Mouse (Mus musculus): ENCODE results near the gene Phf21b.
A peak's percentile ranks its signal among the peaks of the same experiment; 100 is the strongest.

The Phf21b gene

GRCm38 (mm10) chr15:84844831-84845230 lies 11.0 kb downstream of the Phf21b start:
- no peak for DNase-seq

GRCm38 (mm10) chr15:84843034-84843433 lies 12.8 kb downstream of the Phf21b start:
- DNase-seq, result no peak

- DNase-seq, result no peak
Measured at GRCm38 (mm10) chr15:84841925-84842821, 13.7 kb downstream of the Phf21b start.

- no peak for DNase-seq
Measured at GRCm38 (mm10) chr15:84840560-84840959, 15.3 kb downstream of the Phf21b start.

- no peak for DNase-seq
Measured at GRCm38 (mm10) chr15:84839521-84839920, 16.3 kb downstream of the Phf21b start.

- DNase-seq, result no peak
Measured at GRCm38 (mm10) chr15:84837896-84838295, 18.0 kb downstream of the Phf21b start.

- DNase-seq, result peak; percentile 95
Measured at GRCm38 (mm10) chr15:84829416-84829815, 26.4 kb downstream of the Phf21b start.

- no peak for DNase-seq
Measured at GRCm38 (mm10) chr15:84828603-84829002, 27.2 kb downstream of the Phf21b start.

GRCm38 (mm10) chr15:84823086-84823485 lies 32.8 kb downstream of the Phf21b start:
- no peak for DNase-seq

GRCm38 (mm10) chr15:84820811-84821210 lies 35.0 kb downstream of the Phf21b start:
- DNase-seq, result no peak

GRCm38 (mm10) chr15:84818284-84818683 lies 37.6 kb downstream of the Phf21b start:
- no peak for DNase-seq

- no peak for DNase-seq
Measured at GRCm38 (mm10) chr15:84817589-84817988, 38.3 kb downstream of the Phf21b start.

- no peak for DNase-seq
Measured at GRCm38 (mm10) chr15:84815171-84815570, 40.7 kb downstream of the Phf21b start.

- DNase-seq, result no peak
Measured at GRCm38 (mm10) chr15:84812831-84813357, 43.0 kb downstream of the Phf21b start.

- no peak for DNase-seq
Measured at GRCm38 (mm10) chr15:84811126-84811525, 44.7 kb downstream of the Phf21b start.

GRCm38 (mm10) chr15:84809275-84809952 lies 46.4 kb downstream of the Phf21b start:
- peak; percentile 92 for DNase-seq

GRCm38 (mm10) chr15:84803685-84804084 lies 52.2 kb downstream of the Phf21b start:
- DNase-seq, result peak; percentile 92

- no peak for DNase-seq
Measured at GRCm38 (mm10) chr15:84800132-84800531, 55.7 kb downstream of the Phf21b start.

GRCm38 (mm10) chr15:84793649-84794048 lies 62.2 kb downstream of the Phf21b start:
- no peak for DNase-seq

GRCm38 (mm10) chr15:84787161-84787560 lies 68.7 kb downstream of the Phf21b start:
- DNase-seq, result no peak

- no peak for DNase-seq
Measured at GRCm38 (mm10) chr15:84784812-84785211, 71.0 kb downstream of the Phf21b start.

GRCm38 (mm10) chr15:84778587-84778986 lies 77.3 kb downstream of the Phf21b start:
- no peak for DNase-seq

GRCm38 (mm10) chr15:84775421-84776174 lies 80.3 kb downstream of the Phf21b start:
- DNase-seq, result no peak

Data from heart, adult 11 months (tissue).